Mouse (Mus musculus) c-Kit-positive CD71-positive TER-119-negative erythroid progenitor cells, embryonic 14.5 days (primary cell): Measurements from ENCODE around the gene Sdhaf2.

Source experiments
- DNase-seq: peaks from one replicate; pipeline ENCODE4 v3.0.0-alpha.2; 2013; ENCODE audit warnings: low read depth

The Sdhaf2 gene

GRCm38 (mm10) chr19:10497512-10498160 is 28.3 kb downstream of the Sdhaf2 start:
- DNase-seq: no peak

DNA sequence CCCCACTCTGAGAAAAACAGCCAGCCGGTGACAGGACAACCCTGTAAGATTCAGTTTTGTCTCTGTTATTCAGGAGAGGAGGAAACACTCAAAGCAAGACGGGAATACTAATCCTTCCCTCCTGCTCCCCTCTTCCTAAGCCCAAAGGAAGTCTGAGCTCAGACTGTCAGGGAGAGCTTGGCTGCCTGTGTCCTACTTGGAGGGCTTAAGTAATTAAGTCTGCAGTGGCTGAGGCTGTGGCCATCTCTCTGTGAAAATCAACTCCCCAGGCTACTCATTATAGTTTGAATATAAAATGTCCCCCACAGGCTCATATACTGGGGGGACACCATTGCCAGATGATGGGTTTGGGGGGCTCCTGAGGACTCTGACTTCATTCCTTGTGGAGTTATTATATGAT is 29.0 kb downstream of the Sdhaf2 start:
- no peak for DNase-seq

GRCm38 (mm10) chr19:10495670-10496069 is 30.3 kb downstream of the Sdhaf2 start:
- DNase-seq: no peak

DNA sequence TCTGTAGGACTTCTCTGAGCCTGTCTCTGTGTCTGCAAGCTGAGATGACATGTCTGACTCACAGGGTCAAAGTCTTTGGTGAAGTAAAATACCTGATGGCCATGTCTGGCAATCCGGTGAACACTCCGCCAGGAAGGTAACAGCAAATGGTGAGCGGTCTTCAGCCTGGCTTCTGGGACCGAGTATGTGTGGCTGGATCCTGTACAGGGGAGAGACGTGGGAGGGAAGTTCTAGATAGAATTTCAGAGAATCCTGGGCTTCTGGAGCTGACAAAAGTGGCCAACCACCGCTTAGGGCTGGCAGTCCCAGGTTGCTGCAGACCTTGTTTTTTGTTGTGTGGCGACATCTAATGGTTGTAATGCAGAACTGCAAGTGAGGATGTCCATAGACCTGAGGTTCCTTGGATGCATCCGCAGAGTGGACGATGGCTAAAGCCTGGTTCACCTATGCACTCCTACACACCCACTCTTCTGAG is 39.6 kb downstream of the Sdhaf2 start:
- DNase-seq: peak; percentile 44

GRCm38 (mm10) chr19:10482703-10483102 is 43.2 kb downstream of the Sdhaf2 start, which contains the start of gene Ppp1r32:
Gene Ppp1r32, minus strand, starts transcription at chr19:10482928.
- DNase-seq: no peak

DNA sequence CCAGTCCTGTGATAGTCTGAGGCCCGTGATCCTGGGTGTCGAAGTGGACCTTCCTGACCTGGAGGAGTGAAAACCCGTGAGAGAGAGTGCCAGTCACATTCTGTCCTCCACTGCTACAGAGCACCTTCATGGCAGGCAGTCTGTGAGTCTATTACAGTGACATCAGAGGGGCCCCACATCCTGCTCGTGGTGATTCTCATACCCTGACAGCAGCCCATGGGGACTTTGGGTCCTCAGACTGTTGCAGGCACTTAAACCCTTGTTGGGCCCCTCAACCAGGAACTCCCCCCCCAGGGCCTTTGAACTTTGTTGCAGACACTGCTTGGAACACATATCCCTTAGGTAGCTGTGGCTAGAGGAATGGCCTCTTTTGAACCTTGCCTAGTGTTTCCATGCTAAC is 46.4 kb downstream of the Sdhaf2 start:
- no peak for DNase-seq

GRCm38 (mm10) chr19:10473779-10474178 is 52.2 kb downstream of the Sdhaf2 start:
- no peak for DNase-seq

GRCm38 (mm10) chr19:10472958-10473357 is 53.0 kb downstream of the Sdhaf2 start:
- no peak for DNase-seq

DNA sequence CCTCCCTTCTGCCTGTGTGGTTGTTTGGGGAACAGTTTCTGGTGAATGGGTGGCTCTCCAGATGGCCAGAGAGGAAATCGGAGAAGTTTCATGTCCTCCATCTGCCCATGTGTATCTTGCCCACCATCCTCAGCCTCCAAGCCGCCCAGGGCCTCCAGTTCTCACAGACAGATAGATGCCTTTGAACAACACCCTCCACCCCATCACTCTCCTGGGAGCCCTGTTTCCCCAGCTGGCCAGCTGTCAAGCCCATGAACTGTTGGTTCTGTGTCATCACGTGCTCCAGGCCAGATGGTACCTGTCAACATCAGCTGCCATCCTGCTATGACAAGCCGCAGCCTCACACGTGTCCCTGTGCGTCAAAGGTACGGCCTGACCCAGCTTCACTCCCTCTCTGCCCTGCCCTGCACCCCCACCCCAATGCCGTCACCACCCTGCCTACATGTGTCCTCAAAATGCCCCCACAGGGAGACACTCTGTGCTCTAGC is 56.7 kb downstream of the Sdhaf2 start:
- no peak for DNase-seq

DNA sequence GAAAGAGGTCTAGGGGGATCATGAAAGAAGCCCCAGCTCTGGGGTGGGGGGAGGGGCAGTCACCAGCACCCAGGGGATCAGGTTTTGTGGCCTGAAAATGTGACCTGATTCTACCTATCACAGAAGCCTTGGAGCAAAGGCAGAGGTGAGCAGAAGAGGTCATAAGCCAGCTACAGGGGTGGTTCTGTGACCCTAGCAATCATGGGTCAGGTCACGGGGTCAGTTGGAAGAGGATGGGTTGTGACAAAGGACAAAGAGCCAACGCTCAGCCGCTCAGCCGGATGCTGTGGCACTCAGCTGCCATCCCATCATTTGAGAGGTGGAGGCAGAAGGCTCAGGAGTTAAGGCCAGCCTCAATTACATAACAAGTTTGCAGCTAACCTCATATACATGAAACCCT is 61.5 kb downstream of the Sdhaf2 start:
- DNase-seq: no peak

DNA sequence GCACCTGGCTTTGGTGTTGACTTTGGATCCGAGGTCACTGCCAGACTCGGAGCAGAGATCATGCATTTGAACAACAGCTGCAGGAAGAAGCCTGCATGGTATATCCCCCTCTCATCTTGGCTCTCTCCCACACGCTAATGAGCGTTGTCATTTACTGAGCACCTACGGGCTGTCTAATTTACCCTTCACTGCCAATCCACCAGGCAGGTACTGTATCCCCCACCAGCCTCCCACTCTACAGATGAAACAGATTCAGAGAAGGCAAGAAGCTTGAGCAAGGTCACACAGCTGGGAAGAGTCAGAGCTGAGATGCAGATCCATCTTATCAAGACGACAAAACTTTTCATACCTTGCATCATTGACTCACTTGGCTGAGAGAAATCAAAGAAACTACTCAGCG is 64.4 kb downstream of the Sdhaf2 start:
- DNase-seq: no peak

GRCm38 (mm10) chr19:10459907-10460306 is 66.0 kb downstream of the Sdhaf2 start:
- DNase-seq: no peak

- no peak for DNase-seq
Measured at GRCm38 (mm10) chr19:10458096-10458495, 67.8 kb downstream of the Sdhaf2 start.

DNA sequence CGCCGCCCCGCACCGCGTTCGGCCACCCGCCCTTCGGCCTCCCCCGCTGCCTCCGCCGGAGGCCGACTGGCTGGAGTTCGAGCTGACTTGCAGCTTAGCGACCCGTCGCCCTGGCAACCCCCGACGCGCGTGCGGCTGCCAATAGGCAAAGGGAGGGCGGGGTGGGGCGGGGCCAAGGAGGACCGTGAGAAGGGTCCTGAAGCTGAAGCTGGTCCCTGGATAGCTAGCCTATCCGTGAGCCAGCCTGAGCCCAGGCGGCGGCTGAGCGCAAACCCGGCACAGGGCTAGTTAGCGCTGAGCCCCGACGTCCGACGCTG is 68.5 kb downstream of the Sdhaf2 start:
- DNase-seq: no peak

DNA sequence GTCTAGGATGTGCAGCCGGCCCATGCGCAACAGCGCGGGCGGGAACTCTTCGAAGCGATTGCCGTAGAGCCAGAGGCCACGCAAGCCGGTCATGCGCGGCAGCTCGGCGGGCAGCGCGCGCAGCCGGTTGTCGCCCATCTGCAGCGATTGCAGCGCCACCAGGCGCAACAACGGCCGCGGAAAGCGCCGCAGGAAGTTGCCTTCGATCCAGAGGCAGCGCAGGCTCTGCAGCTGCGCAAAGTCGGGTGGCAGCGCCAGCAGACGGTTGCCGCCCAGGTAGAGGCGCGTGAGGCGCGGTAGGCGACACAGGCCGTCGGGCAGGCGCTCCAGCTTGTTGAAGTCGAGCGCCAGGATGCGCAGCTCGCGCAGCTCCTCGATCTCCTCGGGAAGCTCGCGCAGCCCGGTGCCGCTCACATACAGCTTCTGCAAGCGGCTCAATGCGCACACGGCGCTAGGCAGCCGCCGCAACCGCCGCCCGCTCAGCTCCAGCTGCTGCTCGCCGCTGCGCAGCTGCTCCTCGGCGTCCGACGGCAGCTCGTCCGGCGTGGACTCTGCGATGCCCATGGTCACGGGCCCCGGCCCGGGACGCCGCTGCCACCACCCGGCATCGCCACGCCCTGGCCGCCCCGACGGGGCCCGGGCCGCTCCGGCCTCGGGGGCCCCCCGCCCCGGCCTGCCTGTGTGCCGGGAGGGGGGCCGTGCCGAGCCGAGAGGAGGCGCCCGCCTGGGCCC is 69.0 kb downstream of the Sdhaf2 start, which contains the start of gene Lrrc10b:
Gene Lrrc10b (minus strand): TSS at position 722 of the 732 bp plus-strand sequence.
- no peak for DNase-seq

DNA sequence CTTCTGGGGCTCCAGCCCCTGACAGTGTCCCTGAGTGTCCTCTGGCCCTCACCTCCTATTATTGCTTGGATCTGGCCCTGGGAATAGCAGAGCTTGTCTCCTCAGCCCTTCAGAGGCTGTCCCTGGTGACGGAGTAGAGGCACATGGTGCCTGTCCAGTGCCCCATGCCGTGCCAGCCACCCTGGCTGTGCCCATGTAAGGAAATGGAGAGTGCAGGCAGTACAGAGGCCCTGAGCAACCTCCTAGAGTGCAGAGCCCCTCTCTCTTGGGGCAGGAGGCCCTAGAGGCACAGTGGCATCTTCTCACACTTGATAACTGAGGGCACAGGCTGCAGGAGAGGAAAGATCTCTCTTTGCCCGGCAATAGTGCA is 70.5 kb downstream of the Sdhaf2 start:
- DNase-seq: no peak

DNA sequence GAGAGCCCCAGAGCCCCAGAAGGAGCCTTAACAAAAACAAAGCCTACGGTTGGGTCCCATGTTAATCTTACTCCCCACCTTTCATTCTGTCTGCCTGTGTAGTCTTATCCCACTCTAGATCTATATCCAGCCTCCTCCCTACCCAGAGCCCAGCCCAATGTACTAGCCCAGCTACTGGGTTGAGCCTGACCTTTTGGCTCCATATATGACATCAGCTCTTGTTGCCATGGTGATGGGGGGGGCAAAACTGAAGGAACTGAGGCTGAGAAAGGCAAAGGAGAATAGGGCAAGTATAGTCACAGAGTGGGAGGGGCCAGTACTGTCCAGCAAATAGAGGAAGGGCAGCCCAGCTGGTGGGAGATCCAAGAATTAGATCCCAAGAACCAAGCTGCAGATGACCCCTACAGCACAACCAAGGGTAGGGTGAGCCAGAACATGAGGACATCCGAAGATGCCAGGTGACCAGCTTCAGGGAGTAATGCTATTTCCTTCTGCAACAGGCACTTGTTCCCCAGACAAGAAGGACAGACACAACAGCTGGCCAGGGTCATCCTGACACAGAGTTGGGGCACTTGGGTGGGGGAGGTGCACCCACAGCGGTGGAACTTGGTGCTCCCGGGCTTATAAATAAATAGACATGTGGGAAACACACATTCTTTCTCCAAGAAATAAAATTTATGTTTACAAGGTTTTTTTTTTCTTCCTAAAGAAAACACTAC is 71.1 kb downstream of the Sdhaf2 start:
- no peak for DNase-seq
